Mouse (Mus musculus): ENCODE data around the gene Kcnab2. TPM values are rescaled to one million over a fixed set of nuclear protein-coding genes. Genes with fewer than 3 reads are reported as not detected.

The Kcnab2 gene
- polyA plus RNA-seq, 1 experiment from 2014 or later, result 37.1 TPM

- no peak overlapping the region for H3K27ac ChIP-seq (replicated peaks)
- no peaks in the 10 kb centered on the region for H3K36me3 ChIP-seq
- no peak for ATAC-seq (ENCODE audit: low FRiP score)
- no peaks in the 10 kb centered on the region for H3K9me3 ChIP-seq (replicated peaks)
- H3K9ac ChIP-seq (replicated peaks), result no peak overlapping the region
- H3K4me2 ChIP-seq, result no peak overlapping the region
- H3K4me1 ChIP-seq, result peaks cover 10% of the 10 kb centered on the region; the same call in 1 of the 2 replicates
- 96% methylated on average over 6 of the region's 6 CpGs for WGBS
- H3K4me3 ChIP-seq (replicated peaks), result no peak overlapping the region
- no peaks in the 10 kb centered on the region for H3K27me3 ChIP-seq (replicated peaks)
Measured at GRCm38 (mm10) chr4:152423576-152423975, 54.1 kb downstream of the Kcnab2 start.

GRCm38 (mm10) chr4:152418229-152419060 is 59.2 kb downstream of the Kcnab2 start:
- Histone ChIP-seq H3K4me2 (no peak overlapping the region), H3K27ac (replicated peaks) (no peak overlapping the region), H3K27me3 (replicated peaks) (no peaks in the 10 kb centered on the region), H3K9ac (replicated peaks) (no peak overlapping the region), H3K4me1 (peaks cover 7% of the 10 kb centered on the region; the same call in 1 of the 2 replicates), H3K9me3 (replicated peaks) (no peaks in the 10 kb centered on the region), H3K36me3 (no peaks in the 10 kb centered on the region), H3K4me3 (replicated peaks) (no peak overlapping the region)
- no peak; the same call in 1 of the 2 replicates for ATAC-seq (ENCODE audit: low FRiP score)
- 44% methylated on average over 28 of the region's 28 CpGs for WGBS

GRCm38 (mm10) chr4:152412524-152413080 is 65.1 kb downstream of the Kcnab2 start:
- Histone ChIP-seq H3K27ac (replicated peaks) (no peak overlapping the region), H3K9ac (replicated peaks) (no peak overlapping the region), H3K4me3 (replicated peaks) (no peak overlapping the region), H3K4me1 (peaks cover 5% of the 10 kb centered on the region; the same call in 1 of the 2 replicates), H3K9me3 (replicated peaks) (no peaks in the 10 kb centered on the region), H3K27me3 (replicated peaks) (no peaks in the 10 kb centered on the region), H3K36me3 (no peaks in the 10 kb centered on the region), H3K4me2 (no peak overlapping the region)
- WGBS, result 84% methylated on average over 3 of the region's 3 CpGs
- no peak for ATAC-seq (ENCODE audit: low FRiP score)

- H3K27ac ChIP-seq (replicated peaks), result no peak overlapping the region
- no peak overlapping the region for H3K4me2 ChIP-seq
- H3K4me1 ChIP-seq, result peaks cover 10% of the 10 kb centered on the region
- no peak overlapping the region for H3K9ac ChIP-seq (replicated peaks)
- H3K4me3 ChIP-seq (replicated peaks), result no peak overlapping the region
- 78% methylated on average over 13 of the region's 13 CpGs for WGBS
- no peaks in the 10 kb centered on the region for H3K27me3 ChIP-seq (replicated peaks)
- H3K9me3 ChIP-seq (replicated peaks), result no peaks in the 10 kb centered on the region
- no peaks in the 10 kb centered on the region for H3K36me3 ChIP-seq
- no peak for ATAC-seq (ENCODE audit: low FRiP score)
Measured at GRCm38 (mm10) chr4:152410961-152411360, 66.7 kb downstream of the Kcnab2 start.

- 82% methylated on average over 8 of the region's 8 CpGs for WGBS
- Histone ChIP-seq H3K27me3 (replicated peaks) (no peaks in the 10 kb centered on the region), H3K4me2 (no peak overlapping the region), H3K9me3 (replicated peaks) (no peaks in the 10 kb centered on the region), H3K4me3 (replicated peaks) (no peak overlapping the region), H3K4me1 (peaks cover 22% of the 10 kb centered on the region), H3K9ac (replicated peaks) (no peak overlapping the region), H3K27ac (replicated peaks) (0 out of 2 replicates have a peak overlapping the region, but pooled peaks have one; percentile 74), H3K36me3 (no peaks in the 10 kb centered on the region)
- no peak for ATAC-seq (ENCODE audit: low FRiP score)
Measured at GRCm38 (mm10) chr4:152406531-152406930, 71.1 kb downstream of the Kcnab2 start.

GRCm38 (mm10) chr4:152405671-152406201 is 71.9 kb downstream of the Kcnab2 start:
- H3K36me3 ChIP-seq, result no peaks in the 10 kb centered on the region
- no peak overlapping the region for H3K4me3 ChIP-seq (replicated peaks)
- peaks cover 25% of the 10 kb centered on the region for H3K4me1 ChIP-seq
- H3K27ac ChIP-seq (replicated peaks), result peak overlapping the region; percentile 74
- H3K4me2 ChIP-seq, result no peak overlapping the region
- WGBS, result 68% methylated on average over 7 of the region's 7 CpGs
- ATAC-seq (ENCODE audit: low FRiP score), result peak; percentile 44
- H3K27me3 ChIP-seq (replicated peaks), result no peaks in the 10 kb centered on the region
- H3K9ac ChIP-seq (replicated peaks), result no peak overlapping the region; the same call in 1 of the 2 replicates
- no peaks in the 10 kb centered on the region for H3K9me3 ChIP-seq (replicated peaks)

GRCm38 (mm10) chr4:152405143-152405542 is 72.5 kb downstream of the Kcnab2 start:
- Histone ChIP-seq H3K4me2 (no peak overlapping the region), H3K27me3 (replicated peaks) (no peaks in the 10 kb centered on the region), H3K9ac (replicated peaks) (no peak overlapping the region), H3K4me1 (peaks cover 25% of the 10 kb centered on the region), H3K27ac (replicated peaks) (peak overlapping the region; percentile 74), H3K9me3 (replicated peaks) (no peaks in the 10 kb centered on the region), H3K4me3 (replicated peaks) (no peak overlapping the region), H3K36me3 (no peaks in the 10 kb centered on the region)
- WGBS, result 57% methylated on average over 6 of the region's 6 CpGs
- no peak for ATAC-seq (ENCODE audit: low FRiP score)

- H3K4me2 ChIP-seq, result no peak overlapping the region
- H3K27ac ChIP-seq (replicated peaks), result no peak overlapping the region
- ATAC-seq (ENCODE audit: low FRiP score), result no peak
- no peak overlapping the region for H3K9ac ChIP-seq (replicated peaks)
- no peaks in the 10 kb centered on the region for H3K9me3 ChIP-seq (replicated peaks)
- no peaks in the 10 kb centered on the region for H3K36me3 ChIP-seq
- WGBS, result 71% methylated on average over 3 of the region's 3 CpGs
- H3K4me3 ChIP-seq (replicated peaks), result no peak overlapping the region
- H3K27me3 ChIP-seq (replicated peaks), result no peaks in the 10 kb centered on the region
- 0 out of 2 replicates have a peak, but pooled peaks cover 3% of the 10 kb centered on the region for H3K4me1 ChIP-seq
Measured at GRCm38 (mm10) chr4:152398926-152399325, 78.7 kb downstream of the Kcnab2 start.

- 88% methylated on average over 17 of the region's 17 CpGs for WGBS
- no peaks in the 10 kb centered on the region for H3K4me1 ChIP-seq
Measured at GRCm38 (mm10) chr4:152392627-152393026, 85.0 kb downstream of the Kcnab2 start.

GRCm38 (mm10) chr4:152392192-152392591 is 85.5 kb downstream of the Kcnab2 start:
- no peak overlapping the region for H3K9ac ChIP-seq (replicated peaks)
- no peaks in the 10 kb centered on the region for H3K4me1 ChIP-seq
- no peak for ATAC-seq (ENCODE audit: low FRiP score)
- H3K4me3 ChIP-seq (replicated peaks), result no peak overlapping the region
- WGBS, result 62% methylated on average over 5 of the region's 5 CpGs
- peaks cover 5% of the 10 kb centered on the region for H3K36me3 ChIP-seq
- H3K4me2 ChIP-seq, result no peak overlapping the region
- H3K27me3 ChIP-seq (replicated peaks), result no peaks in the 10 kb centered on the region
- H3K27ac ChIP-seq (replicated peaks), result no peak overlapping the region
- H3K9me3 ChIP-seq (replicated peaks), result no peaks in the 10 kb centered on the region

More at GRCm38 (mm10) chr4:152392627-152393026, 85.0 kb downstream of the Kcnab2 start:
- Histone ChIP-seq H3K27ac (replicated peaks) (no peak overlapping the region), H3K9me3 (replicated peaks) (no peaks in the 10 kb centered on the region), H3K4me2 (no peak overlapping the region), H3K27me3 (replicated peaks) (no peaks in the 10 kb centered on the region), H3K36me3 (peaks cover 1% of the 10 kb centered on the region; the same call in 1 of the 2 replicates), H3K9ac (replicated peaks) (no peak overlapping the region), H3K4me3 (replicated peaks) (no peak overlapping the region)
- ATAC-seq (ENCODE audit: low FRiP score), result no peak

- 63% methylated on average over 16 of the region's 16 CpGs for WGBS
- Histone ChIP-seq H3K36me3 (peaks cover 46% of the 10 kb centered on the region), H3K4me3 (replicated peaks) (no peak overlapping the region), H3K4me2 (no peak overlapping the region), H3K27ac (replicated peaks) (no peak overlapping the region), H3K9me3 (replicated peaks) (no peaks in the 10 kb centered on the region), H3K4me1 (no peaks in the 10 kb centered on the region), H3K9ac (replicated peaks) (no peak overlapping the region), H3K27me3 (replicated peaks) (no peaks in the 10 kb centered on the region)
- no peak for ATAC-seq (ENCODE audit: low FRiP score)
Measured at GRCm38 (mm10) chr4:152385644-152386043, 92.0 kb downstream of the Kcnab2 start.
